Mouse (Mus musculus) lung, embryonic 14.5 days (tissue): ENCODE results near the gene Jak3. TPM values are rescaled to one million over a fixed set of nuclear protein-coding genes. Genes with fewer than 3 reads are reported as not detected.

Source experiments
- ATAC-seq: fragments of 200-750 bp; cut with Nextera tagmentation; 2 replicates; pipeline ENCODE4 v1.8.0; 2017; ENCODE audit warnings: mild to moderate bottlenecking, moderate TSS enrichment, moderate library complexity; ENCODE audit not compliant: insufficient read depth
- DNase-seq: peaks from one replicate; pipeline ENCODE4 v3.0.0-alpha.2; 2015
- H3K27ac ChIP-seq: fragments of 300-500 bp; sonication (generic); 2 replicates; pipeline ENCODE4 v1.5.1; 2014; ENCODE audit warnings: low read depth, mild to moderate bottlenecking, moderate library complexity
- H3K27me3 ChIP-seq: fragments of 300-500 bp; sonication (generic); 2 replicates; pipeline ENCODE4 v1.6.1; 2014; ENCODE audit warnings: low read length, control low read depth; ENCODE audit not compliant: insufficient read depth
- H3K36me3 ChIP-seq: fragments of 300-500 bp; sonication (generic); 2 replicates; pipeline ENCODE4 v1.6.1; 2014; ENCODE audit warnings: control low read depth; ENCODE audit not compliant: insufficient read depth
- H3K4me1 ChIP-seq: fragments of 300-500 bp; sonication (generic); 2 replicates; pipeline ENCODE4 v1.6.1; 2014; ENCODE audit warnings: antibody characterized with exemption, control low read depth; ENCODE audit not compliant: insufficient read depth
- H3K4me2 ChIP-seq: fragments of 300-500 bp; sonication (generic); 2 replicates; pipeline ENCODE4 v1.6.1; 2014; ENCODE audit warnings: mild to moderate bottlenecking
- H3K4me3 ChIP-seq: fragments of 300-500 bp; sonication (generic); 2 replicates; pipeline ENCODE4 v1.5.1; 2014; ENCODE audit warnings: low read depth, low read length
- H3K9ac ChIP-seq: fragments of 300-500 bp; sonication (generic); 2 replicates; pipeline ENCODE4 v1.6.1; 2014
- H3K9me3 ChIP-seq: fragments of 300-500 bp; sonication (generic); 2 replicates; pipeline ENCODE4 v1.6.1; 2016; ENCODE audit warnings: low read depth, low read length, control low read depth
- CTCF ChIP-seq: IDR thresholded peaks from 2 replicates; pipeline ENCODE4 v1.5.1; 2016; ENCODE audit warnings: antibody characterized with exemption, low read depth
- WGBS: fragments of 180-500 bp; shearing (Covaris S2); extraction: QIAGEN DNeasy Blood & Tissue Kit; methylation state at CpG from one replicate; pipeline ENCODE4 v1.1.7; 2014; 5-methylcytosine and 5-hydroxymethylcytosine counted together
- polyA plus RNA-seq: library from polyadenylated mRNA; unstranded; fragments of >200 nt; fragmentation: Nextera tagmentation; extraction: Ambion mirVana; gene quantifications from 2 replicates; pipeline ENCODE4 v1.2.1, GENCODE M21; 2014

The Jak3 gene
- polyA plus RNA-seq, 1 experiment from 2014 or later = 7.8 TPM

DNA sequence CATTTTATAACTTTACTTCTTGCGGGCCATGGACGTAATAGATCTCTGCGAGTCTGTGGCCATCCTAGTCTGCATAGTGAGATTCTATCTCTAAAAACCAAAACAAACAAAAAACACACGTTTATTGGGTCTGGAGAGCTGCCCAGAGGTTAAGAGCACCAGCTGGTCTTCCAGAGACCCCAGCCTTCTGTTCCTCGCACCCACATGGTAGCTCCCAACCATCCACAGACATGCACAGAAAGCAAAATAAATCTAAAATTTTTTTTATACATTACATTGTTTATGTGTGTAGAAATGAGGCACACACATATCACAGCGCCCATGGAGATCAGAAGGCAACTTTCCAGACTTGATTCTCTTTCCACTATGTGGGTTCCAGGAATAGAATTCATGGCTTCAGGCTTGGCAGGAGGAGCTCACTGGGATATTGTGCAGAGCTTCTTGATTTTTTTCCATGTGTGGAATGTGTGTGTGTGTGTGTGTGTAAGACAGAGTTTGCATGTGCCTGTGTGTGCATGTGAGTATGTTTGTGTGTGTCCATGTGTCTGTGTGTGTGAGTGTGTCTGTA, 3.8 kb upstream of the Jak3 start:
- 60% methylated on average over 6 of the region's 6 CpGs for WGBS
- 0 out of 2 replicates have a peak, but pooled peaks cover 16% of the 10 kb centered on the region for H3K27me3 ChIP-seq
- no peak overlapping the region for H3K9ac ChIP-seq
- H3K27ac ChIP-seq = no peak overlapping the region
- H3K4me2 ChIP-seq = peak overlapping the region; percentile 91
- H3K9me3 ChIP-seq = no peaks in the 10 kb centered on the region
- ATAC-seq (no peak), DNase-seq (no peak)
- H3K36me3 ChIP-seq = no peaks in the 10 kb centered on the region
- no peak overlapping the region for H3K4me3 ChIP-seq
- H3K4me1 ChIP-seq = peaks cover 3% of the 10 kb centered on the region; the same call in 1 of the 2 replicates
- TF ChIP-seq CTCF = no peak

DNA sequence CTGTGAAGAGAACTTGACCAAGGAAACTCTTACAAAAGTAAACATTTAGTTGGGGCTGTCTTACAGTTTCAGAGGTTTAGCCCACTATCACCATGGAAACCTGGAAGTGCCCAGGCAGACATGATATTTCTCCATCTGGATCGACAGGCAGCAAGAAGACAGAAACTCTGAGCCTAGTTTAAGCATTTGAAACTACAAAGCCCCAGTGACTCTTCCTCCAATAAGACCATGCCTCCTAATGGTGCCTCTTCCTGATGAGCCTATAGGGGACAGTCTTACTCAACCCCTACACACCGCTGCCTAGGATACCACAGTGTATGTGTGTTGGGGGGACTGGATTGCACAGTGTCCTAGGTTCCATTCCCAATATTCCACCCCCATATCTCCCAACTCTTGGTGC, 2.0 kb upstream of the Jak3 start:
- no peaks in the 10 kb centered on the region for H3K9me3 ChIP-seq
- WGBS = 52% methylated on average over 2 of the region's 2 CpGs
- H3K4me1 ChIP-seq = no peaks in the 10 kb centered on the region
- no peak for DNase-seq
- no peak overlapping the region for H3K27ac ChIP-seq
- H3K4me3 ChIP-seq = no peak overlapping the region
- peaks cover 27% of the 10 kb centered on the region for H3K27me3 ChIP-seq
- no peak overlapping the region for H3K9ac ChIP-seq
- no peak for ATAC-seq
- no peak overlapping the region for H3K4me2 ChIP-seq
- no peaks in the 10 kb centered on the region for H3K36me3 ChIP-seq
- no peak for TF ChIP-seq CTCF

DNA sequence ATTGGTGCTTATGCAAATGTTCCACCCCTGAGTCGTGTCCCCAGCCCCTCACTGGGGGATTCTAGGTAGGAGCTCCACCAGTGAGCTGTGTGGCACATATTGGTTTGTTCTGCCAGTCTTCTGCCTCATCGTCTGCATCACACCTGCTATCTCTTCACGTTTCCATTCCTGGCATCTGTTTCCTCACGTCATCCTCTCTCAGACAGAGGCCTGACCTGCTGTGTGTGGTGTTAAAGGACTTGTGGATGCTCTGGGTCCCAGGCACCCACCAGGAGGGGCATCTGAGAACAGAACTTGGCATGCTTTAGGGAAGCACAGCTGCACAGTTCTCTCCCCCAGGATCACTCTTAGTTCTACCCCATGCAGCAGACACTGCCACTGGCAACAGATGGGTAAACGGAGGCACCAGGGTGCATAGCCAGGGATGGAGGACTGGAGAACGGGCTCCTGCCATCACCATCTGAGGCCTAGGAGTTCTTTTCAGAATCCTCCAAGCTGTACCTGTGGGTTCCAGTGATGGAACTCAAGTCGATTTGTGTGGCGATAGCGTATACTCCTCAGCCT, 558 bp upstream of the Jak3 start:
- Histone ChIP-seq H3K4me1 (no peaks in the 10 kb centered on the region), H3K36me3 (no peaks in the 10 kb centered on the region), H3K27me3 (peaks cover 39% of the 10 kb centered on the region), H3K27ac (no peak overlapping the region), H3K4me3 (peak overlapping the region; percentile 61), H3K9ac (no peak overlapping the region), H3K9me3 (no peaks in the 10 kb centered on the region), H3K4me2 (peak overlapping the region; percentile 84)
- WGBS = 35% methylated on average over 9 of the region's 9 CpGs
- ATAC-seq = no peak
- no peak for TF ChIP-seq CTCF
- no peak for DNase-seq

DNA sequence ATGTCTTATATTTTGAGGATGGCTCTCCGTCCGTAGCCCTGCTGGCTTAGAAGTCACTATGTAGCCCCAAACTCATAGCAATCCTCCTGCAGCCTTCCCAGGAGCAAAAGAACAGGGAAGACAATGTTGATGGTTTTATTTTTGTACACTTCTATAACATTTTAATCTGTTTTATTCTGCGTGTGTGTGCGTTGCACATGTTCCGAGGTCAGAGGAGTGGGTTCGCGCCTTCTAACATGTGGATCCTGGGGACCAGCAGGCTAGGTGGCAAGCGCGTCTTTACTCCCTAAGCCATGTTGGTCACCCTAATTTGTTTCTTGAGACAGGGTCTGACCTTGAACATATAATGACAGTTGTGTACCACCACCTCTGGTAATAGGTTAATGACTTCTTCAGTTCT, 707 bp downstream of the Jak3 start:
- TF ChIP-seq CTCF = no peak
- Histone ChIP-seq H3K27me3 (peaks cover 45% of the 10 kb centered on the region), H3K4me1 (no peaks in the 10 kb centered on the region), H3K9ac (peak overlapping the region; percentile 68), H3K4me2 (peak overlapping the region; percentile 84), H3K27ac (peak overlapping the region; percentile 59), H3K36me3 (no peaks in the 10 kb centered on the region), H3K9me3 (no peaks in the 10 kb centered on the region), H3K4me3 (peak overlapping the region; percentile 61)
- 53% methylated on average over 9 of the region's 9 CpGs for WGBS
- ATAC-seq (no peak), DNase-seq (no peak)

DNA sequence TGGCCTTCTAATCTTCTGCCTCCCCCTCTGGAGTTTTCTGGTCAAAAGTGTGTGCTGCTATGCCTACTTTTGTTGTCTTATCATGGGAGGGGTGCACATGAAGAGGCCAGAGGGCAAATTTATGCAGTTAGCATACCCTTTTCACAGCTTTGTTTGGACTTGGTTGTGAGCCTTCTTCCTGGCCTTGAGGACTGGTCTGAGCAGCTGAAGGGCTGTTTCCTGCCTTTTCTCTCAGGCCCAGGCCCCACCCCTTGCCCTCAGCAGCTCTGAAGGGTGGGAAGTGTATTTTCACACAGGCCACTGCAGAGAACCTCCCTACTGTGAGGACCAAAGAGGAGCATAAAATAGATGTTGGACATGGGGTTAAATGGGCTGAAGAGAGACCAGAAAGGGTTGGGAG, 1.5 kb downstream of the Jak3 start:
- DNase-seq (no peak), ATAC-seq (no peak)
- no peaks in the 10 kb centered on the region for H3K4me1 ChIP-seq
- no peak overlapping the region for H3K4me3 ChIP-seq
- no peak overlapping the region for H3K9ac ChIP-seq
- no peak overlapping the region for H3K27ac ChIP-seq
- H3K4me2 ChIP-seq = peak overlapping the region; percentile 19; the same call in 1 of the 2 replicates
- H3K36me3 ChIP-seq = no peaks in the 10 kb centered on the region
- H3K9me3 ChIP-seq = no peaks in the 10 kb centered on the region
- no peak for TF ChIP-seq CTCF
- peaks cover 53% of the 10 kb centered on the region for H3K27me3 ChIP-seq

DNA sequence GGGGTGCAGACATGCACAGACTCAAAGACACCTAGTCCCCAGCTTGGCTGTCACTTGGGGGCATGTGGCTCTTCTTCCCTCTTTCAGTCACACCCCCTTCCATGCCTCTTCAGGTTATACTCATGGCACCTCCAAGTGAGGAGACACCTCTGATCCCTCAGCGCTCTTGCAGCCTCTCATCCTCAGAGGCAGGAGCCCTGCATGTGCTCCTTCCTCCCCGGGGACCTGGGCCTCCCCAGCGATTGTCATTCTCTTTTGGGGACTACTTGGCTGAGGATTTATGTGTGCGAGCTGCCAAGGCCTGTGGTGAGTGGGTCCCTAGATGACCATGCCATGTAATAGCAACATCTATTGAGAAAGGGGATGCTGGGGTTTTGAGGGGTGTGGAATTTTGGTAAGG, 2.1 kb downstream of the Jak3 start:
- no peak for TF ChIP-seq CTCF
- Histone ChIP-seq H3K27ac (no peak overlapping the region), H3K9ac (no peak overlapping the region), H3K27me3 (peaks cover 59% of the 10 kb centered on the region), H3K4me2 (no peak overlapping the region), H3K4me3 (no peak overlapping the region), H3K4me1 (no peaks in the 10 kb centered on the region), H3K9me3 (no peaks in the 10 kb centered on the region), H3K36me3 (no peaks in the 10 kb centered on the region)
- WGBS = 66% methylated on average over 4 of the region's 4 CpGs
- no peak for ATAC-seq
- no peak for DNase-seq

DNA sequence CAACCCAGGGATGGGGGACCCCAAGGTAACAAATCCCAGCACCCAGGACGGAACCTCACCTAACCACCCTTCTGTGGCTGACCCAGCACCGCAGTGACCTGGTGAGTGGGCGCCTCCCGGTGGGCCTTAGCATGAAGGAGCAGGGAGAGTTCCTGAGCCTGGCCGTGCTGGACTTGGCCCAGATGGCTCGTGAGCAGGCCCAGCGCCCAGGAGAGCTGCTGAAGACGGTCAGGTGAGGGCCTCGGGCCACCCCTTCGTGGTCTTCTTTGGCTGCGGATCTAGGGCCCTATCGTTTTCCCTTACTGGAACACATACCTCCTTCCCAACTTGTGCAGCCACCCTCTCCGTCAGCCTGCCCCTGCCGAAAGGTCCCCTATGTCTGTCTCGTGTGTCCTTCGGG, 3.0 kb downstream of the Jak3 start:
- no peak for ATAC-seq
- WGBS = 27% methylated on average over 16 of the region's 16 CpGs
- DNase-seq = no peak

More for the DNA sequence above, 3.0 kb downstream of the Jak3 start:
- H3K4me3 ChIP-seq = peak overlapping the region; percentile 29
- no peaks in the 10 kb centered on the region for H3K4me1 ChIP-seq
- H3K4me2 ChIP-seq = peak overlapping the region; percentile 57
- H3K27ac ChIP-seq = no peak overlapping the region
- H3K27me3 ChIP-seq = peaks cover 68% of the 10 kb centered on the region
- H3K9me3 ChIP-seq = no peaks in the 10 kb centered on the region
- H3K9ac ChIP-seq = peak overlapping the region; percentile 29; the same call in 1 of the 2 replicates
- no peaks in the 10 kb centered on the region for H3K36me3 ChIP-seq
- TF ChIP-seq CTCF = no peak
